Mouse (Mus musculus) yolk sac, embryonic 10.5 days (tissue): ENCODE results near the gene Polr2l.

Experiments
- DNase-seq: peaks from one replicate; pipeline ENCODE4 v3.0.0-alpha.2; 2017; ENCODE audit warnings: low spot score

Polr2l gene

DNA sequence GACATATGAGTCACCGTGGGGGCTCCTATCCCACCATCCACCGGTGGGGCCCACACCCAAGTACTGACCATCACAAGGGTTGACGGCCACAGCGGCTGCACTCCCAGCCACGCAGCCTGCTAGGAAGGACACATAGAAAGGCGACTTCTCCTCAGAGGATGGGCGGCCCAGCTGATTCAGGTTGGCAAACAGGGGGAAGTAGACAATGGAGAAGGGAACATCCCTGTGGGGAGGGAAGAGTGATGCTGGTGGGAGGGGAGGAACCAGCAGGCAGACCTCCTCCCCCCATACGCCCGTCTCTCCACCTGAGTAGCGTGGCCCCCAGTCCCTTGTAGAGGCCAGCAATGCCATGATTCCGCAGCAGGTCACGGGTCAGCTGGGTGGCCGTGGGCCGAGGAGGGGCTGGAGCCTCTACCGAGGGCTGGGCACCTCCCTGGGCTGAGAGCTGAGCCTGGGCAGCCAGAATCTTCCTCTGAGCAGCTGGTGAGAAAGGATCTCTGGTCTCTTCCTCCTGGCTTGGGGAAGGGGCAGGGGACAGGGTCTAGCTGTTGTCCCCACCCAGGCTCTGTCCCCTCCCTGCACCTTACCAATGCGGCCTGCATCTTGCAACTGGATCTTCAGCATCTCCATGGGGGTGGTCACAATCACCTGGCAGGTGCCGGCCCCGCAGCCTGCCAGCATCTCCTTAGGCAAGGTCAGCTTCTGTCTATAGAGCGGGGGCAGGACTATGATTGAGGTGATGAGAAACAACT, 43.3 kb downstream of the Polr2l start:
- DNase-seq: no peak

DNA sequence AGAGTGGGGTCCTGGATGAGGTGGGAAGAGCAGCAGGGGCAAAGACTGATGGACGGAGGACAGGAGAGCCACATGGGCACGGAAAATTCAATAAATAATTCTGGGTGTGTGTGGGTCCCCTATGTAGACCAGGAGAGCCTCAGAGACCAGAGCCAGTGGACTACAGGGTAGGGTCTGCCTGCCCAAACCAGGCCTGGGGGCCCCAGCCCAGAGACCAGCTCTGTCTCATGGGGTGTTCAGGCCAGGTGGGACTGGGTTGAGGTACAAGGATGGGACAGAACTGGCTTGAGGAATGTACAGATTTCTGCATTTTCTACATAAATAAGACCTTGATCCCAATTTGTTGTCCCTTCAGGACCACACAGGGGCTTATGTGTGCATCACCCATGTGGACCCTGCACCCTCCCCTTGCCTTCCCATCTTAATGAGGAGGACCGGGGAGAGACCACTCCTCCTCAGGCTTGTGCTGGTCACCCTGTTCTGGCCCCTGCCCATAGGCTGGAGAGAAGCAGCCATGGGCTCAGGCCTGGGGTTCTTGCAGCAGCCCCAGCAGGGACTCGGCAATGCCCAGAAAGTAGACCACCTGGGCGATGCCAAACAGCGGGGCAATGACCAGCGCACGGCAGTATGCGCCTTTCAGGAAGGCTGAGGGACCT, 44.2 kb downstream of the Polr2l start:
- no peak for DNase-seq

DNA sequence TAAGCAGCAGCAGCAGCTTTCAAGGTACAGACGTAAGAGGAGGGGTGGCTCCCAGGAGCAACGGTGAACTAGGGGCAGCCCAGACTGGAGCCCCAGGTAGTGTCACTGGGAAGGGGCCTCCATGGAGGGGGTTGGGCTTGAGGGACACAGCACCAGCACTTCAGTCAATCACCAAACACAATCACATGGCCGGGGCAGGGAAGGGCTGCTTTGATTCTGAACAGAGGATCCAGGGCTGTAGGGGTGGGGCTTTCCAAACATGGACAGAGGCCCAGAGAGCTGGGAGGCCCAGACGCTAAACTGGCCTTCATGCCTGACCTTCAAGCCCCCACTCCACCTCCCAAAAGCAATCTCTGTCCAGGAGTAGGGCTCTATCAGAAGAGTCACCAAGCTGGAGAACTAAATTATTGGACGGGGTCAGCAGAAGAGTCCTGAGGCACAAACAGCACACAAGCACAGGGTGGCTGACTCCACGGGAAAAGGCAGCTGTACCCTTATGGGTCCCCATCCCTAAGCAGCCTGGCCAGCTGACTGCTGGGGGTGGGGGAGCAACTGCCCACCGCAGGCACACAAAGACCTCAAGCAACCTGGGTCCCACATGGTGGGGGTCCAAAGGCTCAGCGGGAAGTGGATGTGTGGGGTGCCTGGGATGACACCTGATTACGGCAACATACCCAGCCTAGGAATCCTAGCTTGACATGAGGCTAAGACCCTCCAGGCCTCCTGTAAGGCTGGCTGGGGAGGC, 44.9 kb downstream of the Polr2l start:
- no peak for DNase-seq

DNA sequence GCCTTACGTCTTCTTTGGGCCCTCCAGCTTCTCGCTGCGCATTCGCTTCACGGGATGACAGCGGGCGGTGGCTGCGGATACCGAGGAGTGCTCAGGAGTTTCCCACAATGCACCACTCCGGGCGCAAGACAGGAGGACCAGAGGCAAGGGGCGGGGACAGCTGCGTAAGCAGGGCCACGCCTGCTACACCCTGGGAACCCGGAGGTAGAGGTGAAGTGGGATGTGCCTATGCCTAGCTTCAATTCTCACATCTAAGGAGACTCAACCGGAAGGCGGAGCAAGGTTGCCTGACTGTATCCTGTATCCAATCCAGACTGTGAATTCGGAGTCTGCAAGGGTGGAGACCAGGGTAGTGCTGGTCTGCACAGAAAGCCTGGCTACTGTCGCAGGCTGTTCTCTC, 45.6 kb downstream of the Polr2l start, which contains the start of gene Cend1:
Cend1 (minus strand) TSS at position 182 of the 400 bp plus-strand sequence.
- no peak for DNase-seq

DNA sequence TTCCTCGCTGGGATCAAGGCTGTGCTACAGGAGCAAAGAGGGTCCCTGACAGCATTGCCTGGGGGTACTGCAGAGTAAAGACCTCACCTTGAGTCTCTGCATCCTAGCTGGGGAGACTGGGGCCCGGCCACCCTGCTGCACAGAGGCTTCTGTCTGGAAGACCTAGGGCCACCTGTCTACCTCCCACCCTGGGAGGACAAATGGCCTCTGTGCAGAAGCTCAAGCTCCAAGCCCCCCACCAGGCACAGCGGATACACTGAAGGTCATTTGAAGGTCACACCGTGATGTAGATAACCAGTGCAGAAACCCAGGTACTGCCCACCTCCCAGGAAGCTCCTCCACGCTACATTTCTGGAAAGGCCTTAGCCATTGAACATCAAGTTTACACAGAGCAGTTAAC, 46.2 kb downstream of the Polr2l start:
- DNase-seq: no peak

DNA sequence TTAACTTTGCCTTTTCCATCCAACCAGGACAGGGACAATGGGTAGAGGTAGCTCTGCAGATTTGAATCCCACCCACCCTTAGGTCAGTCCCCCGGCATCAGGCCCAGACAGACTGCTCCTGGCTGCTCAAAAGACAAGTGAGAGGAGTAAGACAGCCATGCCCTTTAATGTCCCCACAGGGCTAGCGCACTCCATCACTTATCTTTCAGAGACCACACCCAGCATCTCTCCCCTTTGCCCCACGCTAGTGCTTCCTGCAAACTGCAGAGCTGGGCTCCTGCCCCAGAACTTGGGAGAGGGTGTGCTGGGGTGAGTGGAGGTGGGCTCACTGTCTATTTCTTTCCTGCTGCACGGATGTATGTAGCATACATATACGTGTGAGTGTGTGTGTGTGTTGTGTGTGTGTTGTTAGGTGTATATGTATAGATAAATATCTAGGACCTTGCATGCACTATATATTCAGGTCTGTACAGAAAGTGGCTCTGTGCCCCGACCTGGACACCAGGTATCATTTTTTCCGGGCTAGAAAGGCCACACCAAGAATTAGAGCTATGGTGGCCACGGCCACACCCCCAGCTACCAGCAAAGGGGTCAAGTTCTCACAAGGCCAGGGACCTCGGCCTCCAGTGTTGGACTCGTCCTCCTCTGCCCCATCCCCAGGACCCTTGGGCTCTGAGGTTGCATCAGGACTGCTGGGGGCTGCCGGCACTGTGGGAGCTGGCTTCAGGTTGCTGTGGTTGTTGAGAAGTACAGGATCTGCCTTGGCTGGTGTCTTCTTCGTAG, 47.8 kb downstream of the Polr2l start:
- no peak for DNase-seq

DNA sequence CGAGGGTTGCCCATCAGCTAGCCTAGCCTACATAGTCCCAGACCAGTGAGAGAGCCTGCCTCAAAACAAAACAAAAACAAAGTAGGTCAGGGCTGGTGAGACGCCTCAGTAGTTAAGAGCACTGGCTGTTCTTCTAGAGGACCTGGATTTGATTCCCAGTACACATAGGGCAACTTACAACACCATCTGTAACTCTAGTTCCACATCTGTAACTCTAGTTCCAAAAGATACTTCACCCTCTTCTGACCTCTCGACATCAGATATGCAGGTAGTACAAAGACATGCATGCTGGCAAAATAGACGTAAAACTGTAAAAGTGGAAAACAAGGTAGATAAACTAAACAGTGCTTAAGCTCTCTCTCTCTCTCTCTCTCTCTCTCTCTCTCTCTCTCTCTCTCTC, 51.1 kb downstream of the Polr2l start:
- DNase-seq: no peak
